Mouse (Mus musculus): ENCODE data around the gene Wfdc6a.
A peak's percentile ranks its signal among the peaks of the same experiment; 100 is the strongest.
"Not testable (repeated sequence)": the region's sequence is repeated elsewhere in the genome, so short reads cannot be mapped to it uniquely, and the experiment has no call there.

The Wfdc6a gene

DNA sequence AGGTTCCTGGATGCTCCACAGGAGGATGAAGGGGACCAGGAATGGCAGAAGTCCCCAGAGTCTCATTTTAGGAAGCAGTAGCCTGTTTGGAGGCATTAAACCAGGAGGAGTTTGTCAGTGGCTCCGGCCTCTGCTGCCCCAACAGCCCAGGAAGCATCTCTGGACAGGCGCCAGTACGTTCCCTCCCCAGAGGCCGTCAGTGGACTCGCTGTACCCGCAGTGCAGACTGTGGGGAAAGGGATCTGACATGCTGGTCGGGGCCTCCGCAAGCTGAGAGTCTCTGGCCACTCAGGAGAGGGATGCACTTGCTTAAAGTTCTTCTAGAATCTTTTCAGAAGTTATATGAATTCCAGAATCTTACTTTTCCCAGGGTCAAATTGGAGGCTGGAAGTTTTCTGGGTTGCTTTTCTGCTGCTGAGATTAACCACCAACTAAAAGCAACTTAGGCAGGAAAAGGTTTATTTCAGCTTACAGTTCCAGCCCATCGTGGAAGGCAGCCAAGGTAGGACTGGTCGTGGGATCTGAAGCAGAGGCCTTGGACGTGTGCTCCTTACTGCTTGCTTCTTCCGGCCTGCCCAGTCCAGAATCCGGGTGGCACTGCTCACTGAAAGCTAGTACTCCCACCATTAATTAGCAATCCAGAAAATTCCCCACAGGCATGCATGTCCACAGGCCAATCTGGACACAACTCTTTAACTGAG, at the start of gene Wfdc6a:
Gene Wfdc6a (minus strand): TSS at position 423 of the 701 bp plus-strand sequence.
- peak; percentile 35 for DNase-seq (ENCODE audit: low spot score)

DNA sequence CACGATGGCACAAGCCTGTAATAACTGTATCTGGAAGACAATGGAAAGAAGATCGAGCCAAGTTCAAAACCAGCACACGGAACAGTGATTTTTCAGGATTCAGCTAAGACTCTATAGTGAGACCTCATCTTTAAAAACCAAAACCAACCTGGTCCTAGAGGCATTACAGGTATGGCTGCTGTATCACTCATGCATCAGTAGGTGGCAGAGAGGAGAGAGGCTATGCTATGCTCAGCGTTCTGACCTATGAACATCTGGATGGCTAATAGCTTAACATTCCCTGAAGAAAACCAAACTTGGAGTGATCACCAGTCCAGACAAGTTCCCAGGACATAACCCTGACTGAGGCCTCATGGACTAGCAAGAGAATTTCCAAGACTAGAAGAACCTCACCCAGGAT, 36.5 kb upstream of the Wfdc6a start:
- no peak for DNase-seq (ENCODE audit: low spot score)

DNA sequence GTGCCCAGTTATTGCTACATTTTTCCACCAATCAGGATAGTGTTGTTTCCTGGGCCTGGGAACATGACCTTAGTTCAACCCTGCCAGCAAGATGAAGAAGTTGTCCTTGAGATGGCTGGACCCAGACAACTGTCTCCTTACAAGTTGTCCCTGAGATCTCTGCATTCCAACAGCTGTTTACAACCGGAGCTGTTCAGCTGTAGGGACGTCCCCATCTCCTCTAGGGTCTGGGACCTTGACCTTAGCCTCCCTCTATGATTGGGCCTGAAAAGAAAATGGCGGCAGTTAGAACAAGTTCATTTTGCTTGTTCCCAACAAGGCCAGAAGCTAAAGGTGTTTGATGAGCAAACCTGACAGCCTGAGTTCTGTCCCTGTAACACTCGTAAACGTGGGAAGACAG, 33.8 kb upstream of the Wfdc6a start:
- DNase-seq (ENCODE audit: low spot score) = peak; percentile 28

DNA sequence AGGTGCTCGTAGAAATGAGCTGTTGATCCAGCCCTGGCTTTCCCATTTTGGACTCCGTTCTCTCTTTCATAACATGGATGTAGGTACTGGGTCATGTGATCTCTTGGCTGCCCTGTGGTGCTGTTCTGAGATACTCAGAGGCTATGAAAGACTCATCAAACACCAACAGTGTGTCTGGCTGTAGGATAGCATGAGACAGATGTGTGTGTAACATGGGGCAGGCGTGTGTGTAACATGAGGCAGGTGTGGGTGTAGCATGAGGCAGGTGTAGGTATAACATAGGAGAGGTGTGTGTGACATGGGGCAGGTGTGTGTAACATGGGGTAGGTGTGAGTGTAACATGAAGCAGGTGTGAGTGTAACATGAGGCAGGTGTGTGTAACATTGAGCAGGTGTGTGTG, 30.1 kb upstream of the Wfdc6a start:
- DNase-seq (ENCODE audit: low spot score) = no peak

DNA sequence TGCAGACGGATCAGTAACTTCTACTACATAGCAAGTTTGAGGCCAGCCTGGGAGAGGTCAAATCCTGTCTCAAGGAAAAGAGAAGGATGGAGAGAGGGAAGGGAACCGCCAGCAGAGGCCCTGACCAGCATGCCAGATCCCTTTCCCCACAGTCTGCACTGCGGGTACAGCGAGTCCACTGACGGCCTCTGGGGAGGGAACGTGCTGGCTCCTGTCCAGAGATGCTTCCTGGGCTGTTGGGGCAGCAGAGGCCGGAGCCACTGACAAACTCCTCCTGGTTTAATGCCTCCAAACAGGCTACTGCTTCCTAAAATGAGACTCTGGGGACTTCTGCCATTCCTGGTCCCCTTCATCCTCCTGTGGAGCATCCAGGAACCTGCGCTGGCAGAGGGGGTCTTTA, 28.2 kb upstream of the Wfdc6a start, which contains the start of the genes Wfdc6b and Wfdc8:
Gene Wfdc6b (plus strand): TSS at position 52 of the 400 bp plus-strand sequence.
Gene Wfdc8 (minus strand): TSS at position 156 of the 400 bp plus-strand sequence.
- peak; percentile 68 for DNase-seq (ENCODE audit: low spot score)

DNA sequence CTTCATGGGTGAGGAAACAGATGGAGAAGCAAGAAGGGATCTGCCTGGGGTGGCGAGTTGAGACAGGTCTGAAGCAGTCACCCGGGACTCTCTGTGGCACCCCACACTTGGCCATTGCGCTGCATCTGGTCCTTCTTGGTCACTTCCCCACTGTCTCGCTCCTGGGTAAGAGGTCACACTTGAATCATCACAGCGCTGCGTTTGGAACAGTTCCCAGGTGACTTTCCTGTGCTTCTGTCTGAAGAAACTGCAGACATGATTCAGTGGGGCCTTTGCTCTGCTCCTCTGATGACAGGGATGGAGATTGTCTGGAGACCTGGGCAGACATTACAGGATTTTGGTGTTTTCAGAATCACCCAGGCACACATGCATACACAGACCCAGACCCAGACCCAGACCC, 23.5 kb upstream of the Wfdc6a start:
- DNase-seq (ENCODE audit: low spot score) = no peak

DNA sequence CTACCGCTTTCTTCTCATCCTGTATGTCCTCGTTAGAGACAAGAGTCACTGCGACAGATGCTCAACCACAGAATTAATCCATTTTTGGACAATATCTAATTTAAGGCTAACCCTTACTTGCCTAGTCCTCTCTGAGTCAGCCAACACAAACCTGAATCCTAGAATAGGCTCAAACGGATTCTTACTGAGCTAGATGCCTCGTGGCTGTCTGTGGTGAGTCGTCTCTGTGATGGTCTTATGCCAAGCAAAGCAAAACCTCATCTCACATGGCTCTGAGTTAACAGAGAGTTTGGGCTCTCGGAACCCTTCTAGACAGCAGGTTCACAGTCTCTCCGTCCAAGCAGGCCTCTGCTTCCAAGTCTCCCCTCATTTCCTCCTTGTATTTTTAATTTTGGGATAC, 19.2 kb upstream of the Wfdc6a start:
- DNase-seq (ENCODE audit: low spot score) = no peak

DNA sequence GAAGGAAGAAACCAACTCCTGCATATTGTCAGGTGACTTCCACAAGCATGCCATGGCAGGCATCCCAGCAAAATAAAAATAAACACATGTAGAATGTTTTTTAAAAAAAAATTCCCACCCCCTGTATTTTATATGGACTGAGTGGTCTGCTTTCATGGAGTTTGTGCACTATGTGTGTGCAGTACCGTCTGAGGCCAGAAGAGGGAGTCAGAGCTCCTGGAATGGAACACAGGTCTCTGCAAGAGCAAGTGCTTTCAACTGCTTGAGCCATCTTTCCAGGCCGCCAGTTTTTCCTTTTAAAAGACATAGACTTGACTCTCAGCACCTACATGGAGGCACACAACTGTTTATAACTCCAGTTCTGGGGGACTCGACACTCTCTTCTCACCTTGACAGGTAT, 18.2 kb upstream of the Wfdc6a start:
- DNase-seq (ENCODE audit: low spot score) = no peak

DNA sequence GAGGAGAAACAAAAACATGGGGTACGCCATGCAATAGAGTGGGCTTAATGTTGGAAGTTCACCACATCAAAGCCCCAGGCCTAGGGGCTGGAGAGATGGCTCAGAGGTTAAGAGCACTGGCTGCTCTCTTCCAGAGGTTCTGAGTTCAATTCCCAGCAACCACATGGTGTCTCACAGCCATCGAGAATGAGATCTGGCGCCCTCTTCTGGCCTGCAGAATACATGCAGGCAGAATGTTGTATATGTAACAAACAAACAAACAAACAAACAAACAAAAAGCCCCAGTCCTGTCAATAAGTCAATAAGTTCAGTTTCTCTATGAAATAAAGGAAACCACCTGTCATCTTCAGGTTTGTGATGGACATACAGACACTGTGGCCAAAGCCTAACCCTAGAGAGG, 14.9 kb upstream of the Wfdc6a start:
- no peak for DNase-seq (ENCODE audit: low spot score)

DNA sequence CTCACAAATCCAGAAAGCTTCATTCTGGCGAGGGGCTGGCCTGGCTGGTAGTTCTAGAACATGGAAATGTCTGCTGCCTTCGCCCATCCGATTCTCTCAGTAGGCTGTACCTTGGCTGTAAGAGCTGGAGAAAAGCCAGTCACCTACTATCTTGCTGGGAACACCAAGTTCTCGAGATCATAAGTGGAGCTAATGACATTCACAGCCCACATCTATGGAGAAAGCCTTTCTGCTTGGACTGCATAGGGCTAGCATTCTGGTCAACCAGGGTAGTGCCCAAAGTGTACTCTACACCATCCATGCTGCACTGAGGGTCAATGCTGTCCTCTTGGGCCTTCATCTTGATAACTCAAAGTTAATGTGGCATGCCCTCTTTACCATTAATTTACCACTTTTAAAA, 8.2 kb upstream of the Wfdc6a start, which contains the start of gene Eppin:
Gene Eppin (minus strand): TSS at position 101 of the 400 bp plus-strand sequence.
- no peak for DNase-seq (ENCODE audit: low spot score)

DNA sequence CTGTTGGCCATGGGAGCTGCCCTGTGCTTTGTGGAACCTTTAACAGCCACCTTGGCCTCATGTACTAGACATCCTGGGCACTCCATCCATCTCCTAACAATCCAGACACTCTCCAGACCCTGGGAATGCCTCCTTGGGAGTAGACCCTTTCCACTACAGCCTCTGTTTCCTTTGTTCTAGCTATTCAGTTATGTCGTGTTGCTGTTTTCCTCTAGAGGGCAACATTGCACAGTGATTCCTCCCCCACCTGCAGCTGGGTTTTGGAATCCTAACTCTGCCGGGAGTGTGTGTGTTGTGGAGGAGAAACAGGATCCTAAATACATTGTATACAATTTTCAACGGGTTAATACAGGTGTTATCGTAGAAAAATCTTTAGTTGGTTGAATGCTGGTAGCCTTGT, 6.8 kb upstream of the Wfdc6a start:
- DNase-seq (ENCODE audit: low spot score) = peak; percentile 22

DNA sequence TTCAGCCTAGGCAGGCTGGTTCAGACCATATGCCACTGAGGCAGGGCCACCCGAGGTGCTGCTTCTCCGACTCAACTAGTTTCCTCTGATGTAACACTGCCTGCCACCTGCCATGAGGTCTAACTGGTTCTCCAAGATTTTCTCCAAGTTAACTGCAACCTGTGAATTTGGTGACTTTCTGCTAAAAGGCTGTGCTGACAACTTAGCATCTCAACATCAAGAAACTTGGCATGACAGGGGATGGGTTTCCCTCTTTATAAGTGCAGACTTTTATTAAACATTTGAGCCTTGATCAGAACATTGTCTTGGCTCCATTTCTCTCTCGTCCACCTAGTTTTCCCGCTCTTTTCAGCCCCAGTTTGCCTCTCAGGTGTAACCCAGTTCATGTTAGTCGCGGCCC, 11.9 kb downstream of the Wfdc6a start, which contains the start of gene Spint3:
Gene Spint3 (minus strand): TSS at position 101 of the 400 bp plus-strand sequence.
- not testable (repeated sequence) for DNase-seq (ENCODE audit: low spot score)

DNA sequence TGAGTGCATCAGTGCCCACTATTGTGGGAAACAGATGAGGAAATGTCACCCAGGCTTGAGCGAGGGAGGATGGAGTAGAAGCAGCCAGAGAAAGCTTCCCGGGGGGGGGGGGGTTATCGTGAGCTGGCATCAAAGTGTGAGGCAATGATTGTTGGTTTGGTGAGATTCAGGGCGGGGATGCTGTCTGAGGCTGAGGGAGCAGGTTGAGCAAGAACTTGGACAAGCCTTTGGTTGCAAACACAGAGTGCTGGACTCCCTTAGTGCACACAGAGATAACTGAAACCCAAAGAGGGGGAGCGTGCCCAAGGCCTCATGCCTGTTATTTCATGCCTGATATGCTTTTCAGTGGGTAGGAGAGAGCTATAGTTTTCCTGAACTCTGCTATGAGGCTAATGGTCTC, 17.8 kb downstream of the Wfdc6a start:
- no peak for DNase-seq (ENCODE audit: low spot score)

DNA sequence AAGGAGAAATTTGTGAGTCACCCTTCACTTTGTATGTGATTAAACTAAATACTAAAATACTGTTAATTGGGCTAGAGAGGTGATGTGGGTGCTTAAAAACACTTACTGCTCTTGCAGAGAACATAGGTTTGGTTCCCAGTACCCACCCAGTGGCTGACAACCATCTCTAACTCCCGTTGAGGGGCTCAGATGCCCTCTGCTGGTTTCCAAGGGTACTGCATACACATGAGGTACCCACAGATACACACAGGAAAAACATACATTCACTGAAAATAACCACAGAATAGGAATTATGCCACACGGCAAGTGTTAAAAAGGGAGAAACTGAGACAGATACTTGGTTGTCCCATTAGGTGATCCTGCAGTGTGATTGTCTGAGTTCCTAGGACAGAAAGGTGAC, 18.2 kb downstream of the Wfdc6a start:
- DNase-seq (ENCODE audit: low spot score) = no peak

DNA sequence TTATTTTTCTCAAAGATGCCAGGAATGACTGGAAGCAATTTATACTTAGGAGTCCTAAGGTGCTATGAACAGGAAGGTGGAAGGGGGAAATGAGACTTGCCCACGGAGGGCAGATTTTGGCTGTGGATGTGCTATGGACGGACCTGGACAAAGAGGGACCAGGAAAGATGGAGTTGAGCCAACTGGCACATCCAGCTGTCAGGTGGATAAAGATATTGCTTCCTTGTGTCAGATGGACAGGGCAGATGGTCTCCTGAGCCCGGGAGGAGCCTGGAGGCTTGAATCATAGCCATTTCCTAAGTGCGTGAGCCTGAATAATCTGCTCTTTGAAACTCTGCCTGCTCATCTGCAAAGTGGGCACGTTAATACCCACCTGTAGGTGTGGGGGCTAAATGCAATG, 20.9 kb downstream of the Wfdc6a start:
- DNase-seq (ENCODE audit: low spot score) = no peak

DNA sequence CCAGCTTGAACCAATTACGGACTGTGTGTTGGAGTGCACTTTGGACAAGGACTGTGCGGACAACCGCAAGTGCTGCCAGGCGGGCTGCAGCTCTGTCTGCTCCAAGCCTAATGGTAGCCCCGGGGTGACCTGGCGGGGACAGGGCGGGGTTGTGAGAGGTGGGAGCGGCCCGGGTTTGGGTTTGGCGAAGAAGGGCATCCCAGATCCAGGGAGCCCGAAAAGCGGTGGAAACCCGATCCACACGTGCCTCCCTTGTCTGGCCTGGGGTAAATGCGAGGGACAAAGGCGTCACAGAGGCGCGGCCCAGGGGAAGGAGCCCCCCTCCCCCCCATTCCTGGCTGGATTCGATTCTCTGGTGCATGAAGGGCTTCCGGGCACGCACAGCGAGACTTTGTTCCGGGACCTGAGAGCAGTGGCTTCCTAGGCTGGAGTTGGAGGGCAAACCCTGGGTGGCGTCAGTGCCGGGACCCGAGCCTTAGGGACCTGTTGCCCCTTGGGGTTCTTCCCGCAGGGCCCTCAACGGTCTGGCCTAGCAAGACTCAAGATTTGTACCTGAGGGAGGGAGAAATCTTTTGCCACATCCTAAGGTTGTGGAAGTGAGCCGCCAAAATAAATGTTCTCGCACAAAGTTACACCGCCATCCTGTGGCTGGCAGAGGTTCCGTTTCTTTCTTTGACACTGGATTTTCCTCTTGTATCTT, 21.8 kb downstream of the Wfdc6a start:
- DNase-seq (ENCODE audit: low spot score) = no peak

DNA sequence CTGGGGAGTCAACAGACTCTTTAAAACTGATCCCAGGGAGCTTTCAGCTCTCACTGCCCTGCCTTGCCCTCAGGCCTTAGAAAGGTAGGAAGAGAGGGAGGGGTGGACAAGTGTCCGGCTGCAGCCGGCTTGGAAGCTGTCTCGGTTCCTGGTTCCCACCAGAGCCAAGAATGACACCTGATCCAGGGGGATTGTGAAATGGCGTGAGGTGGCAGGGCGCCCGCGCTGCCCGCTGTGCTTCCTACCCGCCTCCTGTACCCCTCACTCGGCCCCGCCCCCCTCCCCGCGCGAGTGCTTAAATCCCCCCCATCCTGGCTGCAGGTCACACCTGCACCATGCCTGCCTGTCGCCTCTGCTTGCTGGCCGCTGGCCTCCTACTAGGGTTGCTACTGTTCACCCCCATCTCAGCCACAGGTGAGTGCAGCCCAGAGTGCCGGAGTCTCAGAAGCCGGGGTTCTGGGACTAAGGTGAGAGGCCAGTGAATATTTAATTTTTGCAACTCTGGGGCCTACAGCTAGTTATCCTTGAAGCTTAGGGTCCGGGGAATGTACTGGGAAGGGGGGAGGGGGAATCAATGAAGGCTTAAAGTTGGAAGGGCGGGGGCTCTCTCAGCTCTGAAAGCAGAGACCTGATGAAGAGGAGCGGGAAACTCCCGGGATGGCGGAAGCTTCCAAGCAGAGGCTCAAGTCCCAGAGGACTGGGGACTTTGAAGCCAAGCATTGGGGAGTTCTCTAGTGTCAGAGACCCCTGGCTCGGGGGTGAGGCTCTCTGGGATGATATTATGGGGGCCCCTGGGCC, 22.7 kb downstream of the Wfdc6a start, which contains the start of gene Wfdc2:
Gene Wfdc2 (plus strand): TSS at position 23 of the 798 bp plus-strand sequence.
- DNase-seq (ENCODE audit: low spot score) = peak; percentile 87

DNA sequence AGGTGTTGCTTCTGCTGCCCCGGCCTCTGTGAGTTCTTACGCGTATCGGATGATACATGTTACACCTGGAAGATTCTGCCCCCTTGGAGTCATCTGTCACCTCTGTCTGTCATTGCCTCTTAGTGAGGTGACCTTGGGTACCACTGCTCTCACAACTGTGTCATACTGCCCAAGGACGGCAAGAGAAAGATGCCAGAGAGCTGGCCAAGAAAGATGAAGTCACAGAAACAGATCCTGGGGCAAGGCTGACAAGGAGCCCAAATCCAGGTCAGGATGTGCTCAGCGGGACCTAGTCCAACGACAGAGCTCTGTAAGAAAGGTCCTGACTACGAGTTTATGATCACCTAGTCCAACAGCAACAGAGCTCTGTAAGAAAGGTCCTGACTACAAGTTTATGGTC, 25.1 kb downstream of the Wfdc6a start:
- DNase-seq (ENCODE audit: low spot score) = no peak

DNA sequence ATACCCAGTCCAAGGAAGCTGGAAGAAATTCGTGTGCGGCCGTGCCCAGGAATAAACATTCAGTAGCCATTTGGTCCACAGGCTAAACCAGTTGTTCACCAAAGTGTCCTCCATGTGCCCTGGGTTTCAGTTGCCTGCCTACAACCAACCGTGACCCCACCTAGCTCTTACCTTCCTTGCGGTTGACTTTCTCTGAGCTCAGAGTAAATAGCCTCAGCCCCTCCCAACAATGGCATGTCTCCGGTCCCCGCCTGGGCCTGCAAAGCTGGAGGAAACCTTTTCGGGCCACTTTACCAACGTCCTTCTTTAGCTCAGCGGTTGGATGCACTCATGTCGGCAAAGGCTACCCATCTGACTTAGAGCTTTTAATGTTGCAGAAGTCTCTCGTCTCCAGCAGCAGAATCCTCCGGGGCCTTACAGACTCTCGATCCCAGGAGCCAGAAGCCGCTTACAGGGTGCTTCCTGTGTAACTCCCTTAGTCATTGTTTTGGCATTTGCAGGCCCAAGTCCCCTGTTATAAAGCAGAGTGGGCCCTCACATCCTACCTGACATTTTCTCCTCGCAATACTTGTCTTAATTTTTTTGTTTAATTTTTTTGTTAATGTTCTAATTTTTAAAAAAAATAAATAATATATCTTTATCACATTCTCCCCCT, 26.1 kb downstream of the Wfdc6a start:
- peak; percentile 69 for DNase-seq (ENCODE audit: low spot score)

DNA sequence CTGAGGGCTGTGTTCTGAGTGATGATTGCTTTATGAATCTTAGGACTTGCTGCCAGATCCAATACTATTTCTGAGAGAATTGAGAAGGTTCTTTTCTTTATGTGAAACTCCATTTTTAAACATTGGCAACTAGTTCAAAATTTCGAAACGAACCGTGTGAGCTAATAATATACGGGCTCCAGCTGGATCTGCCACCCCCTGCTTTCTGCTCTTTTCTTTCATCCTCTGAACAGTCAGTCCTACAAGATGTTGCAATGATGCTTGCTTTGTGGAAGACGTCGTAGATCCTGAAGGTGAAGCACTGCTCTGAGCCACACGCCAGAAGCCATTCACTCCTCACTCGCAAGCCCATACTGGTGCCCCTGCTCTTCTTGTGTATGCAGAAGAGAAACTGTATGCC, 26.8 kb downstream of the Wfdc6a start:
- DNase-seq (ENCODE audit: low spot score) = no peak

DNA sequence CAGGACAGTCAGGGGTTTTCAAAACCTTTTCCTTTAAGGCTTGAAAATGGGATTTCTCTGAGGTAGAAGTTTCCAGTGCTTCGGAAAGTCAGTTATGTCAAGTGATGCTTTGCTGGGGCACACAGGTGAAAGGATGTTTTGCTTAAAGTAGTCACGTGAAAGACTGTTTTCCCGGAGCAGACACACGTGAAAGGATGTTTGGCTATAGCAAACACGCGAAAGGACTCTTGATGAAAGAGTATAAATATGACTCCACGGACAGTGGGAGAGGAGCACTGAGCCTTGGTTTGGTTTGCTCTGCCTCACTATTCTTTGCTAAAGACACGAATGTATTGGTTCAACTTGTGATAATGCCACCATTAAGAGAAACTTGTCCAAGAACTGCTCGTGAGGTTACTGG, 33.7 kb downstream of the Wfdc6a start:
- DNase-seq (ENCODE audit: low spot score) = peak; percentile 43

DNA sequence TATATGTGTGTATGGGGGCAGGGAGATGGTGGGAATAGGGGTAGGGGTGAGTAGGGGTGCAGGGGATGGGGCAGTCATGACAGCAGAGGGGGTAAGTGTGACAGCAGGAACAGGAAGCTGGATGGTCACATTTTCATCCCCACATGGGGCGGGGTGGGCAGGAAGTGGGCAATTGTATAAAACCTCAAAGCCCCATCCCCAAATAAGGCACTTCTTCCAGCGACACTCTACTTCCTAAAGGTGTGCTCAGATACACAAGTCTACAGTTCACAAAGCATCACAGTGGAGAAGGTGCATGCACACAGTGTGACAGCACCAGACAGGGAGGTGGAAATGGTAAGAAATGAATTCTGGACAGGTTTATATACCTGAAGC, 34.4 kb downstream of the Wfdc6a start:
- DNase-seq (ENCODE audit: low spot score) = no peak

All from lung, postnatal 25 days (tissue).